Mouse (Mus musculus) spleen, adult 12 weeks (tissue): ENCODE measurements around the gene Zfp367.

Experiments
- DNase-seq: peaks from one replicate; pipeline ENCODE4 v3.0.0; 2022; ENCODE audit warnings: low spot score

Gene Zfp367

DNA sequence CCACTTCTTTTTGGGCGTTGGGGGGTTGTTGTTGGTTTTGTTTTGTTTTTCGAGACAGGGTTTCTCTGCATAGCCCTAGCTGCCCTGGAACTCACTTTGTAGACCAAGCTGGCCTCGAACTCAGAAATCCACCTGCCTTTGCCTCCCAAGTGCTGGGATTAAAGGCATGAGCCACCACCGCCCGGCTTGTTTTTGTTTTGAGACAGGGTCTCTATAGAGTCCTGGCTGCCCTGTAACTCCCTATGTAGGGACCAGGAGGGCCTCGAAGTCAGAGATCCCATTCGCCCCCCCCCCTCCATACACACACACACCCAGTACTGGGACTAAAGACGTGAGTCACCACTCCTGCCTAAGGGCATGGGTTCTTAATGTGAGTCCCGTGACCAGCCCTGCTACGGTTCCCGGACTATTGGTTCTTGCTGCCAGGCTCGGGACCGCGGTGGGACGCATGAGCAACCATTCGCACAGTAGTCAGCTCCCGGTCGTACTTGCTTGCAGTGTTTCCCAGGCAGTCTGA, 807 bp upstream of the Zfp367 start:
- peak; percentile 24 for DNase-seq

DNA sequence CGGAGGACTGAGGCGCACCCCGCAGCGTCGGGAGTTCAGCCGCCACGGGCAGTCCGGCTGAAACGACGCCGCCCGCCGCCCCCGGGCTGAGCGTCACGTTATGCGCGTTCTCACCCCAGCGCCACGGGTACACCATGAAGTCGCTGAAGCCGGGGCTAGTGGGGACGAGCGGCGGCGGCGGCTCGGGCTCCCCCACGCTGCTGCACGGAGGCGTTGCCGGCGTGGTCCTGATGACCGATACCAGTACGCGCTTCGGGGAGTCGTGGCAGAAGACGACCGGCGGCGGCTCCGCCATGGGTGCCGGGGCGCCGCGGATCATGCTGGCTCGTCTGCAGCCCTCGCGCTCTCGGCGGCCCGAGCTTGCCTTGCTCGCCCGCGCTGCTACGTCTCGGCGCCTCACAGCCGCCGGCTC, 325 bp downstream of the Zfp367 start:
- no peak for DNase-seq

DNA sequence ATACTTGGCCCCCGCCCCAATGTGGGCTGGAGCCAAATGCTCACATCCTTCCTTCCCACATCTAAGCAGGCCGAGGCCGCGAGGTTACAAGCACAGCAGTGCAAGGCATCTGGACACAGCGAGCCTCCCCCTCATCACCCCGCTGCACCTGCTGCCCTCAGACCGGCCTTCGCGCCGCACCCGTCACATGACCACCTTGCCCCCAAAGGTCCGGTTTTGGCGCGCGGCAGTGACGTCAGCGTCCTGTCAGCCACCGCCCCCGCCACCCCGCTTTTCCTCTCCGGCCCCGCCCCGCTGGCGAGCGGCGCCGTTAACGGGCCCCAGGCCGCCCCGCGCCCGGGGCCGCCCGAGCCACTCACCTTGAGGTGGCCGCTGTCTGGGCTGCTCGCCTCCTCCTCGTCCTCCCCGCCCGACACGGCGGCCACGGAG, 747 bp downstream of the Zfp367 start:
- DNase-seq: peak; percentile 82

- no peak for DNase-seq
Observed at GRCm38 (mm10) chr13:64150121-64150520, 2.9 kb downstream of the Zfp367 start.

- peak; percentile 28 for DNase-seq
Observed at GRCm38 (mm10) chr13:64129616-64130375, 23.2 kb downstream of the Zfp367 start.

- peak; percentile 25 for DNase-seq
Observed at GRCm38 (mm10) chr13:64128858-64129615, 24.0 kb downstream of the Zfp367 start, which contains the start of gene Slc35d2. TSS of gene Slc35d2 (minus strand) at chr13:64129368.

- DNase-seq: no peak
Observed at GRCm38 (mm10) chr13:64126316-64126715, 26.7 kb downstream of the Zfp367 start.

DNA sequence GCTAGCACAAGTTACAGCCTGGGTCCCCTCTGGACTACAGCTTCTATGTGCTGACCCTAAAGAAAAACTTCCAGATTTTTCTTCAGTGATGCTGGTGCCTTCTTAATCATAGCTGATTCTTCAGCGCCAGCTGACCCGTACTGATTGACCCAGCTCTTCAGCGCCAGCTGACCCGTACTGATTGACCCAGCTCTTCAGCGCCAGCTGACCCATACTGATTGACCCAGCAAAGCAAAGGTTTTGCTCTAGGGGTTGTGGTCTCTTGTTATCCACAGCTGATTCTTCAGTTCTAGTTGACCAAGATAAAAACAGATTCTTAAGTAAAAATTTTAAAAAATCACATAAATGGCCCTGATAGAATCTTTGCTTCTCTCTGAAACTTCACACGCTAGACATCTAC, 28.1 kb downstream of the Zfp367 start:
- no peak for DNase-seq

DNA sequence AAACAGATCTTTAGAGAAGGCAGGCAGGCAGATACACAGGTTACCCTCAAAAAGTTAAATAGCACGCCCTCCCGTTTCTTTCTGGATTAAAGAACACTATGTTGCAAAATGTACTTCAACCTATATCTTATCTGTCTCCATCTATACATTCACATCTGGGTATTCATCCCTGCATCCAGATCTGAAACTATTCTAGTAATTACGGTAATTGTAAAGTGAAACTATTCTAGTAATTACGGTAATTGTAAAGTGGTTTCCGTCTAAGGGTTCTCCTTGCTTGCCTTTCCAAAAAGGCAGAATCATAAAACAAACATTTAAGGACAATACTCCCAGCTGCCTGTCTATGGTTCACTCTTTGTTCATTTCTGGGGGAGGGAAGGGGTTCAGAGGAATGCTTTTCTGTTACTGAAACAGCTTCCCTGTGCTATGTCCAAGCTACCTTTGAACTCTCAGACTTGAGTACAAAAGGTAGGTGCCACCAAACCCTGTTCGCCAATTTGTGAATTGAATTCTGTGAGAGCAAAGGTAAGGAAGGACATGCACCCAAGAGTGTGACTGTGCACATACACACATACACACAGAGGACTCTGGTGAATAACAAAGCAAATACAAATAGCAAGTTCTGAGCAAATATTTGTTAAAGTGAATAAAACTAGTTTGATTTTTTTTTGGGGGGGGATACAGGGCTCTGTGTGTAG, 29.4 kb downstream of the Zfp367 start:
- DNase-seq: no peak

DNA sequence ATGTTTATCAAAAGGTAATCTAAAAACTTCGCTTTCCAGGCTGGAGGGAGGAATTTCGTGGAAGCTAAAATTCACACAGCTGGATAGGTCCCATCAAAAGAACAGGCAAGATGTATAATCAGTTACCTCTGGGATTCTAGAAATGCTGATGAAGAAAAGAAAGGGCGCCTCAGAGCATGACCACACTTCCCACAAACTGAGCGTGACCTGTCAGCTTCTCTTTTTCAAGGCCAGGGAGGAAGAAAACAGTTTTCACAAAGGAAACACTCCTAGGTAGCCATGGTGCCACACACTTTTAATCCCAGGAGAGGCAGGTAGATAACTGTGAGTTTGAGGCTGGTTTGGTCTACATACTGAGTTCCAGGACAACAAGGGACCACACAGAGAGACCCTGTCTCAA, 32.2 kb downstream of the Zfp367 start:
- no peak for DNase-seq

GRCm38 (mm10) chr13:64117442-64117841, 35.6 kb downstream of the Zfp367 start:
- no peak for DNase-seq

DNA sequence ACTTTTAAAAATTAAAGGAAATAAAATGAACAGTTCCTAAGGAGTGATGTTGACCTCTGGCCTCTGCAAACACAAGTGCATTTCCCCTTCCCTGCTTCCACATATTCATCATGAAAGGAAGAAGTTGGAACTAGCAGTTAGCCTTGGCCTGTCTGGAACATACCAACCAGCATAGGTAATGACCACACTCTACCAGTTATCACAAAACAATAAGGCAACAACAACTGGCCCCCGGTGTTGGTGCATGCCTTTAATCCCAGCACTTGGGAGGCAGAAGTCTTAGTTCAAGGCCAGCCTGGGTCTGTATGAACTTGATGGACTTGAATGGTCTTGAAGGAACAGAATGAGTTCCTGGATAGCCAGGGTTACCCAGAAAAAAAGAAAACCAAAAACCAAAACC, 42.6 kb downstream of the Zfp367 start:
- no peak for DNase-seq

DNA sequence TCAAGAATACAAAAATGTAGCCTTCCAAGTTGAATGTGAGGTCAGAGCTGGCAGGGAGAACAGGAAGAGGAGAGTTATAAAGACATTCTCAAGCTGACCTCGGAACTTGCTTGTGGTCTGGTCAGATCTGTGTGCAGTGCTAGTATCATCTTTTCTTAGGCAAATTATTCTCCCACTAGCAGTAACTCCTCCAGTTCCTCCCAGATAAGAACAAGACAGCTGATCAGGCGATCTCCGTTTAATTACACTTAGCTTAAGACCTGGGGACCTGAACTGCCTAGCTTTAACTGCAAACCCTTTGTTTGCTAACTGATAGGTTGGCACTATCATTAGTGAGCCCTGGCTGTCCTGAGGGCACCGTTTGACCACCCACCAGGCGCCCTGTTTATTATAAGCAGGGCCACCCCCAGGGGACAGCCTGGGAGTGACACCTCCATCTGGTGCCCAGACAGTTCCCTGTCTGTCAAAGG, 44.6 kb downstream of the Zfp367 start:
- DNase-seq: no peak

DNA sequence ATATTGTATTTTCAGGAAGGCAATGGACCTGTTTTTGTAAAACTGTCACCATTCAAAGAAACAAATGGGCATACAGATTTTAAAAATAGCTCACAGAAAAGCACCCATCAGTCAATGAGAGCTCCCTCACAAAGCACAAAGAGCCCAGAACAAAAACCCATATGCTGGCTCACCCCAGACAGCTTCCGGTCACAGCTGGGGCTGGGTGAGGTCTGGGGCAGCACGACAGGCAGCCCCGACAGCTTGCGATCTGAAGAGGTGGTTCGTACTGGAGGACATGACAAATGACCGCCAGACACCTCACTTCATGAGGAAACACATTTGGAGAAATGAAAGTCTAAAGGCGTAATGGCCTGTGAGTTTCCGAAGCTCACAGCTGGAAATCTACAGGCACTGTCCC, 45.5 kb downstream of the Zfp367 start:
- no peak for DNase-seq

DNA sequence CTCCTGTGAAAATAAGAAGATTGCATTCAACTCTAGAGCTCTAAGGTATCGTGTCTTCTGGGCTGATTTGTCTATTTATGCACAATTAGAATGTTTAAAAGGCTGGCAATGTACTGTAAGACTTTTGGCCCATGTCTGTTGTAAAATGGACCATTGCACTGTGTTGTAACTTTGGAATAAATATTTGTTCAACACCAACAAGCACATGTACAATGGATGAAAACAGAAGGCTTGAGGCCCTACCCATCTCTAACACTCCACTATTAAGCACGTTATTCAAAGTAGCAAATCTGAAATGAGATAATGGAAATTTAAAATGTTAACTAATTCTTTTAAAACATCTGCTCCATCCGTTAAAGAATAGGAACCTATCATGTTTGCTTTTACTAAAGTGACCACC, 45.9 kb downstream of the Zfp367 start:
- no peak for DNase-seq

GRCm38 (mm10) chr13:64105690-64106089, 47.3 kb downstream of the Zfp367 start:
- DNase-seq: no peak

DNA sequence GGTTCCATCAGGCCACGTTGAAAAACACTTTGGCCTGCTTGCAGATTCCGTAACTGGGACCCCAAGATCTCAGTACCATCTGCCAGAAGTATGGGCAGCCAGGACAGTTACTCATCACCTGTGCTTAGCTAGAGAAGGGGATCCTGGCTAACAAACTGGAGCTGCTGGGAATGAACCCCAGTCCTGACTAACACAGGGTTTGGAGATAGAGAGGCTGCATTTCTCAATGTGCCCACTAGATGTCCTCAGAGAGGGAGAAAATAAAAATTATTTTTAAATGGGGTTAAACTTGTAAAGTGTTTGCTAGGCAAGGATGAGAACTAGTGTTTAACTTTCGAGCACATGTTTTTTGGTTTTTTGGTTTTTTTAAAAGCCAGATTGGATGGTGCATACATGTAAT, 52.8 kb downstream of the Zfp367 start:
- DNase-seq: no peak

DNA sequence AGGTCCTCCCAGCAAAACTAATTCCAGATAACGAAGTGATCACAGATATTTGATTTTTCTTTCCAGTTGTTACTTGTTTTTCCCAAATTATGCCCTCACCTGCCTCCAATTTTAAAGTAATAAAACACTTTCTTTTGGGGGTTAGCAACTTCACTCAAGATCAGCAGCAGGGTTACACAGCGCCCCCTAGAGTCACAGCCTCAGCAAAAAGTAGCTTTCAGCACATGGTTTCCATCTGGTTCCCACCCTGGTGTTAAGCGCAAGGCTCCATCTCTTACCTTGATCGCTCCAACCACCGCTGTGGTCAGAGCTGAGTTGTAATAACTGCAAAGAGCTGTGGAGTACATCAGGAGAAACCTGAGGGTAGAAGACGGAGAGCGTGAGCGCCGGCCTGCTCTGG, 54.0 kb downstream of the Zfp367 start:
- no peak for DNase-seq

DNA sequence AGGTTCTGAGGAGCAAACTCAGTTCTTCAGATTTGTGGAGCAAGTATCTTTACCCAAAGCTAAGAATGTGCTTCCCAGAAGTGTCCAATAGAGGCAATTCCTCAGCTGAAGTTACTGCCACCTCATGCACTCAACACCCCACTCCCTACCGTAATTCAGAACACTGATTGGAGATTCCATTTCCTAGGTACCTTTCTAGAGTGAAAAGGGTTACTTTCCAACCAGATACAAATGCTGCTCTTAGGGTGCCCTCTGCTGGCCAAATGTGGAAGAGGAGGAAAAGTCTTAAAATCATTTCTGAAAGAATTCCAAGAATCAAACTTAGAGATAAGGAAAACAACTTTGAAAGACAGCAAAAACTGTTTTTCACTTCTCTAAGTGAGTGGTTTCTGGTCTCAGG, 59.7 kb downstream of the Zfp367 start:
- DNase-seq: peak; percentile 26

DNA sequence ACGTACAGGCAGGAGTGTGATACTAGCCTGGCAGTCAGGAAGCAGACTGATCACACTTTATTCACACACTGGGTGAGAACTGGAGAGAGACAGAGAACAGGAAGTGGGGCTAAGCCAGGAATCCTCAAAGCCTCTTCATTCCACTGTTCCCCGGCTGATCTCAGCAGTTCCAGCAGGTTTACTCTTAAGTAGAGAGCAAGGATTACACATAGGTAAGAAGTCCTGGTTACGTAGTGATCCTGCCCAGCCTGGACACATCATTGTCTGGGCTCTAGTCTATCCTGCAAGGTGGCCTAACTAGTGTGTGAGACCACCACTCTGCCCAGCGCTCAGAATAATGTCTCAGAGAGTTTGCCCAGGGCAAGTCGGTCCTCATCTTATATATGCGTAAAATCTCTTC, 60.2 kb downstream of the Zfp367 start:
- no peak for DNase-seq

GRCm38 (mm10) chr13:64092141-64092540, 60.9 kb downstream of the Zfp367 start:
- DNase-seq: no peak

DNA sequence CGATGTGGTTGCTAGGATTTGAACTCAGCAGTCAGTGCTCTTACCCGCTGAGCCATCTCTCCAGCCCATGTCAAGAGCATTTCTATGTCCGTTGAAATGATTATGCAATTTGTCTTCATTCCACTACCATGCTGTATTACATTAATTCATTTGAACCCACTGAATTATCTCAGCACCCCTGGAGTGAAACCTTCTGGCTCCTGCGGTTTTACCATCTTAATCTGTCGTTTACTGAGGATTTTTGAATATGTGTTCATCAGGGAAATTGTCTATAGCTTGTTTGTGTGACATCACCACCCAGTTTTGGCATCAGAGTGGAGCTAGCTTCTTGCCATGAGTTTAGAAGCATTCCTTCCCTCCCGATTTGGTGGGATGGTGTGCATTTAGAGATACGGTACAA, 62.0 kb downstream of the Zfp367 start:
- no peak for DNase-seq

GRCm38 (mm10) chr13:64090278-64090677, 62.7 kb downstream of the Zfp367 start:
- DNase-seq: no peak
